Mouse (Mus musculus) kidney, adult 2 months (tissue): Measurements from ENCODE around the gene Invs.

Experiments used
- CTCF ChIP-seq: fragments of 200-500 bp; conservative IDR thresholded peaks from 2 replicates; pipeline ENCODE4 v1.5.1; 2011; ENCODE audit warnings: low read depth, mild to moderate bottlenecking, control low read depth, low read length, moderate library complexity, mixed read lengths; ENCODE audit not compliant: insufficient read depth, insufficient read length
- POLR2A ChIP-seq: fragments of 200-500 bp; IDR thresholded peaks from one replicate; pipeline ENCODE4 v1.6.1; 2011; ENCODE audit warnings: low read depth, low read length, control low read depth

DNA sequence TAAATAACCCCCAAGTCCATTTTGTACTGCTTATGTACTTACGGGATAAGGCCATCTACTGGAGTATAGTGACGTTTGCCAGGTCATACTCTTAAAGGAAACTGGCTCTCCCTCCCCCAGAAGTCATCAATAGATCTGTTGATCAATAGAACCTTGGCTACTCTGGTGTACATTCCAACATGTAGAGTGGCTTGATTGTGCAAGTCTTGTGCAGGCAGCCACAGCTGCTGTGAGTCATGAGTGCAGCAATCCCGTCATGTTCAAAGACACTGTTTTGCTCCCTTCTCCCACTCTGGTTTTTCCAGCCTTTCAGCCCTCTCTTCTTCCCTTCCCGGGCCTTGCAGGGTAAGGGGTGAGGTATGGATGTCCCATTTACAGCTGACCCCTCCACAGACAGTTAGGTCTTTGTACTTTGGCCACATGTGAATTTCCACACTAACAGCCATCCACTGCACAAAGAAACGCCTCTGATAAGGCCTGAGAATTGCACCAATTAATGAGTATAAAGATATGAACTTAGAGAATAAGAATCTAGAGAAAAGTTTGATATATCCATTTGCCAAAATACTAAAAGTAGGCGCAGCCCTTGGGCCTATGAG, 53.0 kb downstream of the Invs start:
- TF ChIP-seq CTCF = no peak
- TF ChIP-seq POLR2A = no peak
